Mouse (Mus musculus) MN1 (cell line): ENCODE measurements around the gene Sel1l3.
A peak's percentile ranks its signal among the peaks of the same experiment; 100 is the strongest.

ENCODE experiments used
- DNase-seq: peaks from one replicate; pipeline ENCODE4 v3.0.0-alpha.2; 2016; ENCODE audit warnings: low spot score

The Sel1l3 gene

DNA sequence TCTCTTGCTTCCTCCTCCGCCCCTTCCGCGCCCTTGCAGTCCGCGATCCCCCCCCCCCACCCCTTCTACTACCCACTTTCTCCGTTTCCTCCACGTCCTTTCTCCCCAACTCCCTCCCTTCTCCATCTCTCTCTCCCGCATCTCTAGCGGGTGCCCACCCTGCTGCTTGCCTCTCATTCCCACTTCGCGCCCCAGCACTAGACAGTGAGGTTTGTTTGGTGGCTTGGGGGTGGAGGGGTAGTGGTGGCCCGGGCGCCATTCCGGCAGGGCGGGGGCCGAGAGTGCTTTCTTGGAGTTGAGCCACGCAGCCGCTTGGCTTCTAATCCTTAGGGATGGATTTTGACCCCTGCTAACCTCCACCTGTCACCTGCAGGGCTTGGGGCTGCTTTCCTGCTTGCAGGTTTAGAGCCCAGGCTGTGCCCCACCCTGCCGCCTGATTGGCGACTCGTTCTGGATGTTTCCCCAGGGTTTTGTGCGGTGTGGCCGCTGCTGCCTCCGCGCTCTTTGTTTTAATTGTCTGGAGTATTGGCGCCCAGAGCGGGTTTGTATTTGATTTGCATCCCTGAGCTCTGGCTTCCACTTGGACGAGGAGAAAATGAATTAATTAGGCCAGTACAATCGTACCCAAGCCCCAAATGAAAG lies at the start of gene Sel1l3:
Sel1l3 (minus strand) TSS at position 217 of the 642 bp plus-strand sequence.
- peak; percentile 50 for DNase-seq

- DNase-seq = no peak
Observed at GRCm38 (mm10) chr5:53261999-53262398, 48.3 kb upstream of the Sel1l3 start.

GRCm38 (mm10) chr5:53259894-53260293 lies 46.2 kb upstream of the Sel1l3 start:
- DNase-seq = no peak

GRCm38 (mm10) chr5:53258038-53258786 lies 44.5 kb upstream of the Sel1l3 start:
- DNase-seq = no peak

GRCm38 (mm10) chr5:53254821-53255220 lies 41.1 kb upstream of the Sel1l3 start:
- no peak for DNase-seq

- no peak for DNase-seq
Observed at GRCm38 (mm10) chr5:53254154-53254553, 40.4 kb upstream of the Sel1l3 start.

DNA sequence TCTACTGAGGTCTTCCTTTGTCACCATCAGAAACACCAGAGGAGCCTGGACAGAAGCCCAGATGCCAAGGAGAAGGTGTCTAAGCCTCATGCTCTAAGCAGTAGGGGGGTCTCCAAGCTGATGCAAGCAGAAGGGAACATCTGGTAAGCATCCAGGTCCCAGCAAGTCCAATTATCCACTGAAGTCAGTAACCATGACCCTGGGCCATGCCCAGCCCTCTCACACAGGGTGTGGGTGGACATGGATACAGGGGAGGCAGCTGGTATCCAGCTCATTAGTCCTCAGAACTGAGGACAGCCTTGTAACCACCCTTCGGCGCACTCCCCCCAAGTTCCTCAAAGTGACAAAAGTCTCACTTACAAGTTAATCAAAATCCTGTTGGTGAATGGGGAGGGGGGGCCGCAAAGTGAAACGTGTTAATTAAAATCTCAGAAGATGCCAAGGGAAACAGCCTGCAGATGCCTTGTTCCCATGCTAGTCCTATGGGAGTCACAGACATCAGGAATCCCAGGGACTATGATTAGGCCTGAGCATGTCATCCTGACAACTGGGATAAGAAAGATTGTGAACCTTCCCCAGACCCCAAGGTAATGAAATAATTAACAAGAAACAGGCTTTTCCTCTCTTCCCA lies 35.8 kb upstream of the Sel1l3 start:
- DNase-seq = peak; percentile 67

DNA sequence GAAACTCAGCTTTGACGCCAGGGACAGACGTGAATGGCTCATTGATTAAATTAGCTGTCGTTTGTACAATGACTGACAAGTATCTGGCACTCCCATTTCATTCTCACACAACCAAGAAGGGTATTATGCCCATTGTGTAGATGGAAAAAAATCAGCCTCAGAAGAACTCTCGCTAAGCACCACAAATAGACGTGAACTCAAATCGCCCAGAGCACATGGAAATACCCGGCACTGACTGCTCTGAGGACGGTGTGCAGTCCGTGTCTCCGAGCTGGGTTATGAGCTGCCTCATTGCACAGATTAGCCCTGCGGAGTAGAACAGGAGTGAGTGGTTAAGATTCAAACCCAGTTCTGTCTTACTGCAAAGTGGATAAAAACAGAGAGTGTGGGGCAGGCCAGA lies 34.8 kb upstream of the Sel1l3 start:
- DNase-seq = no peak

DNA sequence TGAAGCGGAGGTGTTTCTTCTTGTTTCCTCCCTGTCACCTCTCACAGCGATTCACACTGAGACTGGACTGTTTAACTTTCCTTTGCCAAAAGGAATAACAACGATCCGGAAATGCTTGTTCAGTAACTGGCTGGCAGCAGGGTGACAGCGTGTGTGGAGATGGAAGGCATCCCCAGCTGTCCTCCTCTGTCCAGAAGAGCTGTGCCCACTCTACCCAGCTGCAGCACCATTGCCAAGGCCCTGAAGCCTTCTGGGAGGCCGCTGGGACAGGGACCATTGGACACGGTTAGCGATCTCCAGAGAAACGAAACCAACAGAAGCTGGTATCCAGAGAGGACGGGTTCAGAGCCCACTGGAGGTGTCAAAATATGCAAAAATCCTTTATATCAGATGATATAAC lies 30.2 kb upstream of the Sel1l3 start:
- DNase-seq = no peak

DNA sequence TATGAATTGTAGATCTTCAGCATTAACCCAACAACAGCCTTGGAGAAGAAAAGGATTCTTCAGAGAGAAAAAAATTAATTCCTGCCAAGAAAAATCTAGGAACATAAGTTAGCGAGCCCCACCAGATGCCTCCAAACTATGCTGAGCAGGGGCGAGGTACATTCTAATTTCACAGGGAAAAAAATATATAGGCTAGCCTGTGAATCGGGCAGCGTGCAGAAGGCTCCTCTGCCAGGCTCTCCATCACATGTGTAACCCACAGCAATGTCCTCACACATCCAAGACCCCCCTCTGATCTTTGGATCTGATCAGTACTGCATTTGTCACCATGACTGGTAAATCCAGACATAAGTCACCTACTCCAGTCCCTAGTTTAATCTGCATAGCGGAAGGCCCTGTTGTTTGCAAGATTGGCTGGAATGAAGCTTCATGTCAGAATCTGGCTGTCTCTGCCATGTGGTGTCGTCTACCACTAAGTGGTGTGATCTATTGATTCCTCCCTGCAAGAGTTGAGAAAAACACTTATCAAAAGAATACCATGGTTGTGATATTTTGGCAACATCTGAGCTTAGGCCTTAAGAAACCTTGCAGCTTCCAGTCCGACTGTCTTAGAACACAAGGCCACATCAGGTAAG lies 29.3 kb upstream of the Sel1l3 start:
- DNase-seq = no peak

- no peak for DNase-seq
Observed at GRCm38 (mm10) chr5:53241963-53242362, 28.2 kb upstream of the Sel1l3 start.

DNA sequence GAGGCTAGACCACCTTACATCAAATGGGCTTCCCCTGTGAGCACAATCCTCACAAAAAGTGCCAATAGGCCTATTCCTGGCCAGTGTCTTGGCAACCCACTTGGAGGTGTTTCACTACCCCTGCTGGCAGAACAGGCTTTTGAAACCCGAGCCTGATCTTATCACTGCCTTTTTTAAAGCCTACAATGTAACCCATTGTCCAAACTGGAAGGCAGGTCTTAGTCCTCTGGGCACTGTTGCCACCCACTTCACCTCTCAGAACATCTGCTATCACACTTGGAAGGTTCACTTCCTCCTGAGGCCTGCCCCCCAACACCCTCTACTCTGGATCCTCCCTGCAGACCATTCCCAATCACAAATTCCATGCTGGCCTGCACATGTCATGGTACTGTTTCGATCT lies 27.4 kb upstream of the Sel1l3 start:
- DNase-seq = peak; percentile 41

- DNase-seq = no peak
Observed at GRCm38 (mm10) chr5:53239831-53240440, 26.2 kb upstream of the Sel1l3 start.

- no peak for DNase-seq
Observed at GRCm38 (mm10) chr5:53239189-53239588, 25.5 kb upstream of the Sel1l3 start.

DNA sequence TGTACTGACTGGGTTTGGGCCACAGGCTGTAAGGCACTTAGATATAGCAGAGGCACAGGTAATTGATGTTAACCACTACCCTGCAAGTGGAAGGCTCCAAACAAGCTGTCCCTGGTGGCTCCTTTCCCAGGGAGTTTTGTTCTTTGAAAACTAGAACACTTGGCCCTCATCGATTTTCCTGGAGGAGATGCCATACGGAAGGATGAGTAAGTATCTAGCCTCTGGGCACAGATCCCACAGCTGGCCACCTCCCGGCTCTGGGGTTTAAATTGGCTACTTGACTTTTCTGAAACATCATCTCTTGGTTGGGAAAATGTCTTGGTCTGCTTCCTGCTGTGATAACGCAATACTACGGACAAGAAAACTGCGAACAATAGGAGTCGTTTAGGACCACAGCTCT lies 25.0 kb upstream of the Sel1l3 start:
- peak; percentile 44 for DNase-seq

GRCm38 (mm10) chr5:53236749-53237148 lies 23.0 kb upstream of the Sel1l3 start:
- DNase-seq = no peak

DNA sequence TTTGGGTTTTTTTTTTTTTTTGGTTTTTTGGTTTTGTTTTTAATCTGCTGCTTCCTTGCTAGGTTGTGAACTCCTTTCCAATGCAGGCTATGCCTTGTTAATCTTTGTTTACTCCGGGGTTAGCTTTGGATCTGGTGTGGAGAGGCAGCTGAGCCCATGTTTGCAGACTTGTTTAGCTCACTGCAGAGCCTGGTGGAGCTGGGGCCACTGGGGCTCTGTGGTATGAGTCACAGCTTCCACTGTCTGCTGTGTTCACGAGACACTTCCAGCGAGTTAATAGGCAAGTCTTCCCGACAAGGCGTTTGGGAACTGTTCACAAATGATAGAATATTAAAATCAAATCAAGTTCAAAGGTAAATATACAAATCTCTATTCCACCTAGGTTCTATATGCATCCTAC lies 22.4 kb upstream of the Sel1l3 start:
- peak; percentile 73 for DNase-seq

- DNase-seq = peak; percentile 60
Observed at GRCm38 (mm10) chr5:53235551-53235950, 21.8 kb upstream of the Sel1l3 start.

- no peak for DNase-seq
Observed at GRCm38 (mm10) chr5:53230560-53230959, 16.8 kb upstream of the Sel1l3 start.

DNA sequence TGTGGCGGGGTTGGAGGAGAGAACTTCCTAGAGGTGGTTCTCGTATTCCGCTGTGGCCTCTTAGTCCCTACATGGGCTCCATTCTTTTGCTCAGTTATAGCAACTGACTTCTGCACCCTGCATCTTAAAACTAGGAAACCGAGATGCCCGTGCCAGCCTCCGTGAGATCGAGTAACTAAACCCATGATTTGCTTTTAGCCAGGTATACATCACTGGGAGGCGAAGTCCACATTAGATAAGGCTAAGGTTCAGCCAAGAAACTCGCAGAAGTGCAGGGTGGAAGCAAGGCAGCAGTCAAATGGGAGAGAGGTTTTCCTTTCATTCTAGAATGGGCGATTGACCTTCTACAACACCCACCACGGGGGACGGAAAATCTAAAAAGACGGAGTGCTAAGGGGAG lies 11.7 kb upstream of the Sel1l3 start:
- DNase-seq = no peak

GRCm38 (mm10) chr5:53214801-53215200 lies 1.1 kb upstream of the Sel1l3 start:
- no peak for DNase-seq

GRCm38 (mm10) chr5:53214362-53214761 lies 635 bp upstream of the Sel1l3 start:
- DNase-seq = no peak
